10 mouse cellular contexts compared by ENCODE assay signal in genomic region chr10:27063671-27064070, GRCm38 (mm10).
DNase-seq lines count a peak whose midpoint lies in the region; ATAC-seq and TF ChIP-seq lines count a peak whose summit lies in the region.
"Had no signal": no experiment of that assay in that cellular context is flagged by ENCODE, and none has a peak within 500 bp of the region (broad histone marks: within the 10 kb centered on the region; RNA-seq: fewer than 3 reads in every experiment).

No protein-coding gene starts in this region.

- no peak overlapping the region for H3K4me2 ChIP-seq in kidney, postnatal 0 days (ENCODE audit: low read length)
- H3K4me2 ChIP-seq in hindbrain, embryonic 14.5 days (replicated peaks) = no peak overlapping the region
- H3K4me2 ChIP-seq: midbrain, embryonic 12.5 days had no signal

- no peak for TF ChIP-seq CTCF in Patski (IDR thresholded peaks at IDR 0.05)
- no peak for TF ChIP-seq CTCF in kidney, postnatal 0 days (IDR thresholded peaks at IDR 0.05; ENCODE audit: low read depth)

- peak; percentile 99 for ATAC-seq in Patski
- ATAC-seq in kidney, postnatal 0 days (replicated peaks; ENCODE audit: low FRiP score, low read depth) = peak; percentile 71; the same call in 1 of the 2 replicates
- no peak for ATAC-seq in hindbrain, embryonic 14.5 days (ENCODE audit: low FRiP score)

- no peaks in the 10 kb centered on the region for H3K9me3 ChIP-seq in kidney, postnatal 0 days (replicated peaks; ENCODE audit: low read length)
- no peaks in the 10 kb centered on the region for H3K9me3 ChIP-seq in hindbrain, embryonic 14.5 days (ENCODE audit: control insufficient read depth, low read length)
- H3K9me3 ChIP-seq: midbrain, embryonic 12.5 days had no signal

- POLR2A ChIA-PET in Patski (lab: Charles Lee) = interaction anchor here (0.6 kb wide), 1 partner anchor 22 kb away, joined by 3 read pairs; no protein-coding TSS in a partner anchor

- H3K36me3 ChIP-seq in kidney, postnatal 0 days (ENCODE audit: insufficient read depth, low read length) = no peaks in the 10 kb centered on the region
- H3K36me3 ChIP-seq in hindbrain, embryonic 14.5 days (replicated peaks; ENCODE audit: control insufficient read depth, insufficient read depth) = no peaks in the 10 kb centered on the region
- H3K36me3 ChIP-seq: midbrain, embryonic 12.5 days had no signal

- H3K9ac ChIP-seq in kidney, postnatal 0 days (ENCODE audit: low read depth, low read length) = no peak overlapping the region
- no peak overlapping the region for H3K9ac ChIP-seq in hindbrain, embryonic 14.5 days
- H3K9ac ChIP-seq: midbrain, embryonic 12.5 days had no signal

- DNase-seq in 3134 (ENCODE audit: extremely low read depth, insufficient read length, low spot score) (peak; percentile 80), Patski (ENCODE audit: low read depth, low spot score) (peak; percentile 62)
- DNase-seq in heart, adult 18-20 months = peak; percentile 52 to 74
- peak; percentile 89 for DNase-seq in kidney, postnatal 0 days (ENCODE audit: low spot score)
- DNase-seq in spleen, postnatal 10 days (ENCODE audit: low spot score in 2 of 2) = no peak
- DNase-seq in lung, adult 18-20 months = no peak
- no peak for DNase-seq in hindbrain, embryonic 14.5 days (ENCODE audit: low spot score)
- DNase-seq in right cerebral cortex, postnatal 10 days (ENCODE audit: low spot score in 2 of 2) = no peak

- H3K27ac ChIP-seq in kidney, postnatal 0 days = no peak overlapping the region
- no peak overlapping the region for H3K27ac ChIP-seq in hindbrain, embryonic 14.5 days
- H3K27ac ChIP-seq: midbrain, embryonic 12.5 days had no signal

- H3K4me1 ChIP-seq in kidney, postnatal 0 days (replicated peaks; ENCODE audit: insufficient read depth, low read length) = no peaks in the 10 kb centered on the region
- no peaks in the 10 kb centered on the region for H3K4me1 ChIP-seq in hindbrain, embryonic 14.5 days (replicated peaks; ENCODE audit: control insufficient read depth, insufficient read depth, low read length)
- H3K4me1 ChIP-seq: midbrain, embryonic 12.5 days had no signal

- H3K4me3 ChIP-seq in kidney, postnatal 0 days (replicated peaks; ENCODE audit: low read depth, low read length) = no peak overlapping the region
- H3K4me3 ChIP-seq in hindbrain, embryonic 14.5 days (replicated peaks; ENCODE audit: low read length) = no peak overlapping the region
- H3K4me3 ChIP-seq: erythroblast, embryonic 14.5 days; midbrain, embryonic 12.5 days had no signal

- H3K27me3 ChIP-seq in Patski = no peaks in the 10 kb centered on the region
- no peaks in the 10 kb centered on the region for H3K27me3 ChIP-seq in kidney, postnatal 0 days (ENCODE audit: insufficient read depth, low read length)
- H3K27me3 ChIP-seq in hindbrain, embryonic 14.5 days (ENCODE audit: control insufficient read depth, insufficient read depth, low read length) = no peaks in the 10 kb centered on the region
- H3K27me3 ChIP-seq: midbrain, embryonic 12.5 days had no signal

- CTCF ChIA-PET in Patski (lab: Charles Lee) = interaction anchor here (1.1 kb wide), 1 partner anchor 10 kb away, joined by 3 read pairs; no protein-coding TSS in a partner anchor

- in situ Hi-C loops in Patski (cut with MboI; ENCODE audit: low pct_unique_long_range_greater_than_20kb) = no loop called here

- WGBS in kidney, postnatal 0 days = 27% methylated on average over 4 of the region's 4 CpGs
- WGBS in hindbrain, embryonic 14.5 days = 72% methylated on average over 4 of the region's 4 CpGs

Comparison
In these comparisons a context has a peak if more than half of its experiments do, and no peak if none do; other contexts are left out.
1. DNase-seq: peak in 3134 (single experiment), Patski (single experiment), heart, adult 18-20 months (2 of 2) and kidney, postnatal 0 days (single experiment); none in spleen, postnatal 10 days (0 of 2), lung, adult 18-20 months (0 of 2), hindbrain, embryonic 14.5 days (single experiment) and right cerebral cortex, postnatal 10 days (0 of 2).